Mouse (Mus musculus) embryonic fibroblast, embryonic 13.5 days (primary cell): Measurements from ENCODE around the gene Trim46.

Experiments used
- CTCF ChIP-seq: IDR thresholded peaks from 2 replicates; pipeline ENCODE4 v1.5.1; 2011; ENCODE audit warnings: mild to moderate bottlenecking, control low read depth, low read length, moderate library complexity, borderline replicate concordance; ENCODE audit not compliant: insufficient read depth
- POLR2A ChIP-seq: IDR thresholded peaks from 2 replicates; pipeline ENCODE4 v1.6.1; 2011; ENCODE audit warnings: low read depth, mild to moderate bottlenecking, control low read depth, low read length, moderate library complexity

DNA sequence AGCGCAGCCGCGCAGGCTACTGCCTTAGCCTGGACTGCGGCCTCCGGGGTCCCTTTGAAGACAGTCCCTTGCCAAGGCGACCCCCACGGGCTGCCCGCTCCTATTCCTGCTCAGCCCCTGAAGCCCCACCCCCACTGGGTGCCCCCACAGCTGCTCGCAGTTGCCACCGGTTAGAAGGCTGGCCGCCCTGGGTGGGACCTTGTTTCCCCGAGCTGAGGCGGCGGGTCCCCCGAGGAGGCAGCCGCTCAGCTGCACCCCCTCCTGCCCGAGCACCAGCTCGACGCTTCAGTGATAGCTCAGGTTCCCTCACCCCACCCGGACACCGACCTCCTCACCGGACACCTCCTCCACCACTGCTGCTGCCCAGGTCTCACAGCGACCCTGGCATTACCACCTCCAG is 58.9 kb downstream of the Trim46 start:
- TF ChIP-seq CTCF (no peak), POLR2A (no peak)
